Mouse (Mus musculus): Measurements from ENCODE around the gene Hjurp.

Hjurp gene

DNA sequence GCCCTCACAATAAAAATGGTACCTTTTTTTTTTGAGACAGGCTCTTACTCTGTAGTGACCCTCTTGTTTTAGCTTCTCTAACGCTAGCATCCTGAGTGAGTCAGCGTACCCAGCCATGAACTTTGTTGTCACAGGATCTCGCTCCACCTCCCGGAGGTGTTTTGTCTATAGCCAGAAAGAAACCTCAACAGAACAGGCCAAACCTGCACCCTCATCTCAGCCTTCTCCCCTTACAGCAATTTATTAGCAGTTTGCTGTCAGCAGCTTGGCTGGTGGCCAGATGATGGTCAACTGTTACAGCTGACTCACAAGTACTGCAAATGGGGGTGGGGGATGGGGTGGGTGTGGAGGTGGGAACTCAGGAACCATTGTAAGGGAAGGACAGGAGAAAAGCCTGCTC, 15.2 kb downstream of the Hjurp start:
- no peak for DNase-seq (ENCODE audit: low read depth, low spot score)

DNA sequence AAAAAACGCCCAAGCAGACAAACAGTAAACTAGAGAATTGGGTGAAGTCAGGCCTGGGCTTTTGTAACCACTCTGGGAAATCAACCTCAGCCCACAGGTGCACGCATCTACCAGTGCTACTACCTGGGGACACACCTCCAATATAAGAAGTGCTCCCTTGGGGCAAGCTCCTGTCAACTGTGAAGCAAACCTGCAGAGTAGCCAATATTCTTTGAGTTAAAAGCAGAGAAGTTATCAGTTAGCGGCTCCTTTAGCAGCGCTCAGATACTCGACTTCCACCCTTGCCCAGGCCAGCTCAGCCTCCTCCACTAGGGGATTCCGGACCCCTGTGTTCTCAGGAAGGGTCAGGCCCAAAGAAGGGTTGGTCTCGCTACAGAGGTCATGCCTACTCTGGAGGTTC, 15.7 kb downstream of the Hjurp start:
- no peak for DNase-seq (ENCODE audit: low read depth, low spot score)

DNA sequence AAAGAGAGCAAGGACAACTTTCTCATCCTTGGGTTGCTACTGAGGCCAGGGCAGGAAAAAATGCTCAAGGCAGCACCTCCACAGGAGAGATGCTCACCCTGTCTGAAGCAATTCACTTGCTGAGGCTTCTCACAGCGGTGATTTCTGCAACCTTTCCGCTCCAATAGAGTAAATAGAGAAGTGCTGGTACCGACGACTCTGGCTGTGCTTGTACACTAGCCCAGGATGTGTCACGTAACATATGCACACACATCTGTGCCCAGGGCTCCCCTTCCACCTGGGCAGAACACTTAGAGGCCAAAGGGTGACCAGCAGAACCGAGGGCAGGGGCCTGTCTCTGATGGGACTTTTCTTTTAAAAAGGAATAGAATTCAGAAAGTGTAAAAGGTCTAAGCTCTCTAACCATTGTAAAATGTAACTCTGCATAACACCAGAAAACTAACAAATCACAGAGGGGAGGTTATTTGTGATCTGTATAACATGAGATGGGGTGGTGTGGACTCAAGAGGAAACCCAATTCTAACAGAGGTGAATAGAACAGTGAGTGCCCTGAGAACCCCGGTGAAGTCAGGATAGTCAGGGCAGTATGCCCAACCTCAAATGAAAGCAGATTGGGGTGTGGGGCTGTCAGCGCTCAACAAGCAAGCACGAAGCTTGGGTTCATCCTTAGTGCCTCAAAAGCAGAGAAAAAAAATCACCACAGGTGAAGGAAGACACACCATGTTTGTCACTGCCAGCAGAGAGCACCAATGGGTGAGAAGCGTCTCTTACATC, 16.6 kb downstream of the Hjurp start:
- no peak for DNase-seq (ENCODE audit: low read depth, low spot score)

DNA sequence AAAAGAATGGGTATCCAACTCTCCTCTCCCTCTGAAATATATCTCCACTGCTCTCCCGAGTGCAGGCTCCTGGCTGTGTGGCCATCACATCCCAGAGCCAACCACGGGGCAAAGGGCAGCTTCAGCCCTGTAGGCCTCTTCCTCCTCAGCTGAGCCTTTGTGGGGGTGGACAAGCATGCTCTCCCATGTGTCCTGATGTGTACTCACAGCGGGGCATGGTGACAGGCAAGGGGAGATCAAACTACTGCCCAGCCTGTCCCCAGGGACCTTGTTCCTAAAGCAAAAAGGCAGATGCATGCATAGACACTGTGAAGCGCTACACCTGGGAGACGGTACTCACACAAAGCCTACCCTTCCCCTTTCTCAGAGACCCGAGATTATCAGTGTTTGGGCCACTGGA, 17.3 kb downstream of the Hjurp start:
- DNase-seq (ENCODE audit: low read depth, low spot score): no peak

DNA sequence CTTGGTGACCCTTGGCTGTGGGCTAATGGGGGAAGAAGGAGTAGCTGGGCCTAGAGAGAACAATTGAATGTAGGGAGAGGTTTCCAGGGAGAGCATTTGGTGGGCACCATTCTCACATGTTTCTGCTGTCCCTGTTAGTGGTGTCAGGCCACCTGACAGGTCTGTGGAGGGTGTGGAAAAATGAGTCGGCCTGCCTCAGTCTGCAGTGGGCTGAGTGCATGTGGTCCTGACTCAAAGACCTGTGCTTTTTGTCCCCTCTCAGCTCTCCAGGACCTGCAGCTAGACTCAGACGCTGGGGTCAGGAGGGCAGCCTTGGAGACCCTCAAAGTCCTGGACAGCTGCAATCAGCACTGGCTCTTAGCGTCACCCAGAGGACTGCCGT, 17.8 kb downstream of the Hjurp start:
- DNase-seq (ENCODE audit: low read depth, low spot score): no peak

DNA sequence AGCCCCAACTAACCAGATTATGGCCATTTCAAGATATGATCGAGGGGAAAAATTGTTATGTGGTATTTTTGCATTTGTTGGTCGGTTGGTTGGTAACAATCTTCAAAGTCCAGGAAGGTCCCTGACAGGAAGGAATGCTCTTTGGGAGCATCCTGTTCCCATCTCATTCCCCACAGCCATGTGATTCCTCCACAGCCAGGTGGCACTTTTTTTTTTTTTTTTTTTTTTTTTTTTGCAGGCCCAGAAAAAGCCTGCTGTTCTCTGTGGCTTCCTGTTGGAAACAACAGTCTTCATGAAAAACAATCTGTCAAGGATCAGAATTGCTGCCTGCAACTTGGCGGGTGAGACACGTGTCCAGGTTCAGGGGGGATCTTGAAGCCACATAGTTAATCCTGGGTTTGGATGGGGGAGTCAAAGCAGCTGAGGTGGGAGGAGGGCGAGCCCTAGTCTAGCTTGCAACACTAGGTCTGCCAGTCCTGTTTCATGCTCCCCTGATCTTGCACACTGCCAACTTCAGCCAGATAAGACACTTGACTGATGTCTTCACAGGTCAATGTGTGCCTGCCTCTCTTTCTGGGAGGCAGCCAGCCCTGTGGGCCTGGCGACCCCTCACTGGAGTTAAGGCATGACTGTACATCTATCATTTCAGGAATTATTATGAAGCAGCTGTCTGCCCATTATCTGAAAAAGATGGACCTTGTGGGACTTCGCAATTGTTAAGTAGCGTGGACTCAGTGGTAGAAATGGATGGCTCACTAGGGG, 18.4 kb downstream of the Hjurp start:
- no peak for DNase-seq (ENCODE audit: low read depth, low spot score)

DNA sequence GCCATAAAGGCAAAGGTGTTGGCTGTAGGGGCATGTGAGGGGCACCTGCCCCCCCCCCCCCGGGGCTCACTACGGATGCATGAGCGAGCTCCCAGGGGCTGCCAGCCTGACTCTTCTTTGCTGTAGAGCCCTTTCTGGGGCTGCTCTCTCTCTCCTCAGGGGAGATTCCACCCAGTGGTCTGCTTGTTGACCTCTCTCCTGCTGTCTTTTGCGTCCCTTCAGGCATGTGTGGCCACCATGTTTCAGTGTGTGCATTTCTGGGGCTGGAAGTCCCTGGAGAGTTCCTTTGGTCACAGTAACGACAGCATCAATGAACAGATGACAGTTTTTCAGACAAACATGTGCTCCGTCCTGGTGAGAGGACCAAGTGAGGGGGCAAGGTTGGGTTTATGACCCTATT, 19.1 kb downstream of the Hjurp start:
- no peak for DNase-seq (ENCODE audit: low read depth, low spot score)

DNA sequence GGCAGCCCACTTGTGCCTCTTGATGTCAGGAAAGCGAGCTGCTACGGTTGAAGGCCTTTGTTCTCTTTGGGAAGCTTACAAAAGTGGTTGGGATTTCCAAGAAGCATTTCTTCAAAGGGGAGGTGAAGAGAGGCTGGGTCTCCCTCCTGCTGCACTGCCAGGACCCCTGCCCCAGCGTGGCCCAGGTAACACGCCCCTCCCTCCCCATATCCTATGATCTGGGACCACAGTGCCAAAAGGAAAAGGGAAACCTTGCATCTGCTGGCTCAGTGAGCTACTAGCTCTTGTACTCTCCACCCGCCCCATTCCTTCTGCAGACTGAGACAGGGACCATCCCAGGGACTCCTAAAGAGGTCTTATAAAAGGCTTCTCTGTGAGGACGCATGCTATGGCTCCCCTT, 19.8 kb downstream of the Hjurp start:
- DNase-seq (ENCODE audit: low read depth, low spot score): no peak

DNA sequence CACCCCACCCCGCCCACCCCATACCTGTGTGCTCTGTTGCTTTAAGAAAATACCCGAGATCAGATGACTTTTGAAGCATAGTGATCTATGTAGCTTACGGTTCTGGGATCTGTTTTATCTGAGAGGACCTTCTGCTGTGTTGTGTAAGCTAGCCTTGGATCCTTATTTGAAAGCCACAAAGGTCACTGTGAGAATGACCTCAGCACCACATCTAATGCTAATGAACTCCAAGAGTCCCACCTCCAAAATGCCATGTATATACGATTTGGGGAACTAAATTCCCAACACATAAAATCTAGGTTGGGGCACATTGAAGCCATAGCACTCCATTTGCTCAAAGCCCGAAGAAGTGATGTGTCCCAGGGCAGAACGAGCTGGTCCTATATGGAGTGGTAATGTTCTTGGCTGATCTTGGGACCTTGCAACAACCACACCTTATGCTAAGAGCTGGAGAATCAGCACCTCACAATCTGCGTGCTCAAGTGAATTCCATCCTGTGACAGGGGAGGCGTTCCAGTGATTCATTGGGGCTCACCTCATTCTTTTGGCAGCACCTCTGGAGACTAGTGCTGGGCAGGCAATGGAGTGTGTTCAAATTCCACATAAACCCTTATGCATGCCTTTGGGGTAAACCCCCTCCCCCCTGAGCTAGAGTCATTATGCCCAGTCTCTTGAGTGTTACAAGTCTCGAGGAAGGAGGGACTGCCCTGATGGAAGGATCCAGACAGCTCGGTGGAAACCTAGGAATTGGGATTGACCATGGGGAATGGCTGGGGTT, 20.4 kb downstream of the Hjurp start:
- no peak for DNase-seq (ENCODE audit: low read depth, low spot score)

DNA sequence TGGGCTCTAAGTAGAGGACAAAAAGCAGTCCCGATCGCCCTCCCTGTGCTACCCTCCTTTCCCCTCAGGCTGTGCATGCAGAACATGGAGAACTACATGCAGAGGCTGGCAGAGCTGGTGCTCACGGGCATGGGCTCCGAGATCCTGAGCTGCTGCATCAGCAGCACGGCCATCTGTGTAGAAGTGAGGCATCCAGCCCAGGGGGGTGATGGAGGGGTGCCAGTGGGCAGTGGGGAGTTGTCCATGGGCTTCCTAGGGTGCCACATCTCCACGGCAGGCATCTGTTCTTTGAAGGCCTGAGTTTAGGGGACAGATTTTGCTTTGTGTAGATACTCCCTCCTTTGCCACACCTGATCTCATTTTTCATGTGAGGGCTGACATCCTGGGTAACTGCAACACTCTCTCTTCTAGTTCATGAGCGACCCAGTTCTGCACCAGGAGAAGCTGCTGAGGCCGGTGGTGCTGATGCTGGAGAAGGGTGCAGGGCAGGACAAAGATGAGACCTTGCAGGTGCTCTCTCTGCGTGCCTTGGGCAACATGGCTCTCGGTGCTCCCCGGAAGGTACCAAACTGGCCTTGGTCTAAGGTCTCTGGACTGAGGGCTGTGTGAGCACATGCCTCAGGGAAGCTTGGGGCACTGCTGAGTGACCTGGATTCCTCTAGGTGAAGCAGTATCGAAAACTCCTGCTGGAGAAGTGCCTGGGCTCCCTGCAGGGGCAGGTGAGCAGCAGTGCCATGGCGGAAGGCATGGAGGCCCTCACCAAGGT, 21.3 kb downstream of the Hjurp start:
- no peak for DNase-seq (ENCODE audit: low read depth, low spot score)

DNA sequence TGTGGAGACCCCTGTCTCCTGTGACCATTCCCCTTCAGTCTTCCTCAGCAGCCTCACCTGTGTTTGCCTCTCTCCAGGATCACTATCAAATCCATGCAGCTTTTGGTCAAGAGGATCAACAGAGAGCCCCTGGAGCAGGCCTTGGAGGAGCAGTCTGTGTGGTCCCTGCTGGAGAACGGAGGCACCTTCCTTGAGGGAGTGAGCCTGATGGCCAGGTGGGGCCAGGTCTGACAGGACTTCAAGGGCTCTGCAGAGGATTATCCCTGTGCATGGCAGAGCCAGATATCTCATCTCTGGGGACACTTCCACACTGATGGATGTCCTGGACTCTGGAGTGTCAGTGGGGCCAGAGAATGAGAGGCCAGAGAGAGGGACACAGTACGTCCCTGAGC, 22.0 kb downstream of the Hjurp start:
- DNase-seq (ENCODE audit: low read depth, low spot score): no peak

DNA sequence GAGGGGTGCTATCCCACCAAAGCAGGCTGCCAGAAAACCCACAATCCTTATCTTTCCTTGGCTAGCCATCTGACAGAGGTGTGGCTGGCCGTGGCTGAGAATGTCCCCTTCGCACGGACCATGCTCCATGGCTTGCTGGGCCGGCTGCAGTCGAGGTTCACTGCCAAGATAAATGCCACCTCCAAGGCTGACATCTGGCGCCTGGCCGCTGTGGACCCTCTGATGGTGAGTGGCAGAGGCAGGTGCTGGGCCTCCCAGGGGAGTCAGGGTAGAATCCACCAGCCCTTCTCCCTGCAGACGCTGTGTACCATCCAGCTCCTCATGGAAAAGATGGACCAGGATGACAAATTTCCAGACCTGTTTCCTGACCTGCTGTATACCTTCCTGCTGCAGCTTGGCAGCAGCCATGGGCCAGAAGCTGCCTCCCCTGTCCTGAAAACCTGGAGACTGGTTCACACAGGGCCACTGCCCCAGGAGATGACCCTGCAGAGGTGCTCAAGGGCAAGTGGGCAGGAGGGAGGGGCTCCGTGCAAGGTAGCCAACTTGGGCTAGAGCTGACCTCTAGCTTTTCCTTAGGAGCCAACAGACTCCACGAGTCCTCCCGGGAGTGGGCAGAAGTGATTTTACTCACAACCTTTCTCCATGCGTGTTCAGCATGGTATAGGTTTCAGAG, 22.5 kb downstream of the Hjurp start:
- no peak for DNase-seq (ENCODE audit: low read depth, low spot score)

DNA sequence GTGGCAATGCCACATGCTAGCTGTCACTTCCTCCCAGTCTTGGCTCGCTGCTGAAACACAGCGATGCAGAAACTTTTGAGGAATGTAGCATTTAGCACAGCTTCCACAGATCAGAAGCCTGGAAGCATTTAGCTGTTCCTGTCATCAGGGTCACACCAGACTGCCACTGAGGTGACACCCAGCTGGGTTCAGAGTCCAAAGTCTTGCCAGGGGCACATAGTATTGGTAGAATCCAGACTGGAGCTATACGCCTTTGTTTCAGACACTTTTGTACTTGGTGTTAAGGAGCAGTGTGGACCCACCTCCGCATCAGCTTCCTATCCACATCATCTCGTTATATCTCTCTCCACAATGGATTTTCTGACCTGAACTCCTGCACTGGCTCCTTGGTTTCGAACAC, 23.9 kb downstream of the Hjurp start:
- DNase-seq (ENCODE audit: low read depth, low spot score): no peak

DNA sequence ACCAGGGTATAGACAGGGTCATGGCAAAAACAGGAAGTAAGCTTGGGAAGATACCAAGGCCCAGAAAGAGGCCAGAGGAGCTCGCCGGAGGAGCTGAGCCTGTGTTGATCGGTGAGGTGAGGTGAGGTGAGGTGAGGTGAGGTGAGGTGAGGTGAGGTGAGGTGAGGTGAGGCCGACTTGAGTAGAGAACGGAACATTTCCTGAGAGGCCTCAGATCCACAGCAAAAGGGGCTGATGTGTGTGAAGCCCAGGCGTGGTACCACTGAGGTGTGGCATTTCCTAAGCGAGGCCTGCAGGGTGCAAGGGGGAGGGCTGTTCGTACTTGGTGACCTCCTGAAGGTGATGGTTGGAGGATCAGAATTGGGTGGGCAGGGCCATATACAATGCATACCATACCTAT, 24.3 kb downstream of the Hjurp start:
- no peak for DNase-seq (ENCODE audit: low read depth, low spot score)

DNA sequence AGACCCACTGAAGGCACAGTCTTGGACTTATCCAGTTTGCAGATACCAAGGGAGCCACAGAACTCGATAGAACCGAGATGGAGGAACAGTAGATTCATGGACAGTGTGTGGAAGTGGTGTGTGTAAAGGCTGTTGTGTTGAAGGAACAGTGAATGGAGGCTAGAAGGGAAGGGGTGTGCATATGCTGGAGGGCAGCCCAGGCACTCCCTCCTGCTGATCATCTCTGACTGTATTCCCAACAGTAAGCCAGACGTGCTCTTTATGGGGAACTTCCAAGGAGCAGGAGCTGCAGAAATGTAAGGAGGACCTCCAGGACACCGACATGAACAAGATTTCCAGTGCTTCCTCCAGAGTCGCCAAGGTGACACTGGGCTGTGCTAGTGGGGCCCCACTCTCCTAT, 27.4 kb downstream of the Hjurp start:
- DNase-seq (ENCODE audit: low read depth, low spot score): no peak

DNA sequence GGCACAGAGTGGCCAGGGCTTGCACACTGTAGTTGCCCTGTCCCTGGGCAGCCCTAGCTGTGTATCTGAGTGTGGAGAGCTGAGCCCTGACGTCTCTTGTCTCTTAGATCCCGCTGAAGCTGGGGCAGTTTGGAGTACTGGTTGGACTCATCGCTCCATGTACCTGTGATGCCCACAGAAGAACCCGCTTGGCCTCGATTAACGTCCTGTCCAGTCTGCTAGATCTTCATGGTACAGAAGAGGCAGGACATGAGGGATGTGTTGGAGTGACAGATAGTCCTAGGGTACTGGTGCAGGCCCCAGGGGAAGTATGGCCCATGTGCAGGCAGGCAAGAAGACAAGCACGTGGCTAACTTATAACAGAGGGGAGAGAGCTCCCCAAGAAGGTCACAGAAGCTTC, 27.8 kb downstream of the Hjurp start:
- no peak for DNase-seq (ENCODE audit: low read depth, low spot score)

DNA sequence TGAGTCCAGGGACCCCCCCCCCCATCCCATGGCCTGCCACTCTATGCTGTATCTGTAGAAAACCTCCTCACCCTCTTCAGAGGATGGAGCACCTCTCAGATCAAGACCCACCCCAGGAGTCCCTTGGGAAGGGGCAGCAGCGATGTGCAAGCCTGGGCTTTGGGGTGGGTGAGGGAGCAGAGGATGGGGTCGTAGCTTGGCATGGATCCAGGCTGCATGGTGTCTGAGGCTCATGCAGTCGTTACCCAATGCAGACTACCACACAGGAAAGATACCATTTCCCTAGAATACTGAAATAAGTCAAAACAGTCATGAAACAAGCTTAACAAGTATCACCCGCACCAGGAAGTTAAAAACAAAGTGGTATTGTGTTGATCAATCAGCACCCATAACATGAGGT, 28.8 kb downstream of the Hjurp start:
- no peak for DNase-seq (ENCODE audit: low read depth, low spot score)

DNA sequence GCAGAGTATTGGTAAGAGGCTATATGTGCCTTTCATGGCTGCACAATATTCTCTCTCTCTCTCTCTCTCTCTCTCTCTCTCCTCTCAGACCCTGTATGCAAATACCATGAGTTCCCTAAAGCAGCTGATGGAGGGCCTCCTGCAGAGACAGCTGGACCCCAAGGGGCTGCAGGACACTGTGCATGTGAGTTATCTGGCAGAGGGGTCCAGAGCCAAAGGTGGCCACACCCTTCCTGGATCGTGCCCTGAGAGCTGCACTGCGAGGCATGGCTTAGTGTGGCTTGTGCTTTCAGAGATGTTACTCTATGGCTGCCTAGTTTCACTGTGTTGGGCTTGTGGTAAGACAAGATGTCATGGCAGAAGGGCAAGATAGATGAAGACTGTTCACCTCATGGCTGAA, 29.8 kb downstream of the Hjurp start:
- no peak for DNase-seq (ENCODE audit: low read depth, low spot score)

DNA sequence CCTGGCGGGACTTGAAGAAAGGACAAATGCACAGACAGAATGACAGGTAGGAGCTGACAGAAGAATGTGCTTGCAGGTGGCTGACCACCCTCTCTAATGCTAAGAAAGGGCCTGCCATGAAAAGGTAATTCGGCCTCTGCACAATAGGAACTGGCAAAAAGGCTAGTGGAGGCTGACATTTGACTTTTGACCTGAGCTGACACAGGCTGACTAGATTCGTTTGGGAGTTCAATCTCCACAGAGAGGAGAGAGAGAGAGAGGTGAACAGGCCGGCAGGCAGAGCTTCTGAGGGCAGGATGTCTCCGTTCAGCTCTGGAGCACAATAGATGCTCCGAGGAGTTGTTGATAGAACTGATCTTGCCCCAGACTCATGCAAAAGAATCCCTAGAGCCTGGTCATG, 31.0 kb downstream of the Hjurp start:
- no peak for DNase-seq (ENCODE audit: low read depth, low spot score)

DNA sequence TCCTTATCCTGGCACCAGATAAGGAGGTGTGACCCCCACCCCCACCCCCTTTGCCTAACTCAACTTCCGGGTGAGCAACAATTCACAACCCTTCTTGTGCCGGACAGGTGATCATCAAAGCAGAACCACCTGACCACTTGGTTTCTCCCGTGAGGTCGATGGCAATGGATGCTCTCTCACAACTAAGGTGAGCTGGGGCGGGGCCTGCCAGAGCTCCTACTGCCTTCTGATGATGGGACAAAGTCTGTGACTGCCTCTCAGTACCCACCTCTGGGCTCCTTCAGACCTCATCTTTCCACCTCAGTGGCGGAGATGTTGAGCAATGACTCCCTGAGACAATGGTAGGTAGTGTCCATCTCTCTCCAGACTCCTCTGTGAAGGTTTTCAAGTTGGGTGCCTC, 31.6 kb downstream of the Hjurp start:
- DNase-seq (ENCODE audit: low read depth, low spot score): no peak

DNA sequence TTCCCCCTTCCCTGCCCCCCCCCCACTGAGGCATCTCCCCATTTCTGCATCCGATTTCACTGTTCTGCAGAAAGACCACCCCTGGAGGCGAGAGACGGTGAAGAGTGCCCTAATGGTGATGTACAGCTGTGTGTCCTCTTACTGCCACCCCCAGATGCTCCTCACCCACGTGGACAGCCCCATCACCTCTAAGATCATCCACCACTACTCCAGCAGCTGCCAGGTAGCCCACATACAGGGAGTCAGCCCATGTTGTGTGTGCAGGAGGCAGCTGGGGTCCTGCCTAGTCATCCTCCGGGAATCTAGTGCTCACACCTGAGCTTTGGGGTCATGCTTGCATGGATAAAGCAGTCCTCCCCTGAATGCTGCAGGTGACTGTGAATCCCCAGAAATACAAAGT, 33.6 kb downstream of the Hjurp start:
- no peak for DNase-seq (ENCODE audit: low read depth, low spot score)

Data from retina, postnatal 7 days (tissue).